Mouse (Mus musculus): ENCODE measurements around the gene Stac2. TPM values are rescaled to one million over a fixed set of nuclear protein-coding genes. Genes with fewer than 3 reads are reported as not detected.
A peak's percentile ranks its signal among the peaks of the same experiment; 100 is the strongest.

The Stac2 gene
- total and polyA plus RNA-seq, 3 experiments: 0.07 TPM; not detected in 2

DNA sequence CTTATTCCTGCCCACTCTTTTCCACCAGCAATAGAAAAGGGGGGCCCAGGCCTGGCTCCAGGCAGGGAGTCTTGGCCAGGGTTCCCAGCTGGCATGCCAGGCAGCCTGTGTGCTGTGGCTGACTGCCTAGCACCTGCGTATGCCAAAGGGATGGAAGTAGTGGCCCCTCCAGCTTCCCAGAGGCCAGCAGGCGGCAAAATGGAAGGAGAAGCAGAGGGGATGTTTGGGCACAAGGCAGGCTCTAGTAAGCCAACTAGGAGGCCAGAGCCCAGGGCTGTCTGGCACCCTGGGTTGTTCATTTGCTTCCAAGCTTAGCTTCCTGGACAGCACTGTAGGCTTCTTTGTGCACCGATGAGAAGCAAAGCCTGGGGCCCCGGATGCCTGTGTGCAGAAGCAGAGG, 5.5 kb downstream of the Stac2 start:
- Histone ChIP-seq H3K9ac (ENCODE audit: insufficient read depth, low read depth) (no peak overlapping the region), H3K4me1 (ENCODE audit: control insufficient read depth in 1 of 2, insufficient read depth in 2 of 2) (peaks cover 15 to 51% of the 10 kb centered on the region in 2 experiments), H3K27ac (ENCODE audit: insufficient read depth, low read depth) (no peak overlapping the region), H3K9me3 (replicated peaks; ENCODE audit: low read length) (peaks cover 12% of the 10 kb centered on the region), H3K4me3 (replicated peaks in 1 of 3; ENCODE audit: low read depth in 2 of 3, low read length in 2 of 3, poor library complexity in 1 of 3) (no peak overlapping the region), H3K27me3 (replicated peaks) (no peaks in the 10 kb centered on the region), H3K79me2 (replicated peaks; ENCODE audit: control insufficient read depth, extremely low read depth, insufficient read depth, poor library complexity, severe bottlenecking) (no peaks in the 10 kb centered on the region), H3K4me2 (ENCODE audit: insufficient read depth, low read depth, poor library complexity, severe bottlenecking) (no peak overlapping the region), H3K36me3 (replicated peaks in 1 of 2; ENCODE audit: control insufficient read depth in 1 of 2, insufficient read depth in 1 of 2, low read length in 1 of 2) (no peaks in the 10 kb centered on the region)
- in situ Hi-C loops (cut with MboI; ENCODE audit: low pct_ligation_motif_present, low pct_unique_long_range_greater_than_20kb, low sequenced_read_pairs) (no loop called here), dilution Hi-C loops (cut with MboI; ENCODE audit: extremely low pct_ligation_motif_present, extremely low pct_unique_long_range_greater_than_20kb, low sequenced_read_pairs) (no loop called here)
- DNase-seq (ENCODE audit: extremely low read depth): no peak
- no peak for TF ChIP-seq ZC3H11A (IDR thresholded peaks at IDR 0.05; ENCODE audit: low read depth, low read length)
- TF ChIP-seq UBTF (IDR thresholded peaks at IDR 0.05; ENCODE audit: low read depth, low read length): no peak
- TF ChIP-seq CHD2 (IDR thresholded peaks at IDR 0.05; ENCODE audit: low read length): no peak
- TF ChIP-seq ELF1 (IDR thresholded peaks at IDR 0.05; ENCODE audit: low read depth, low read length): no peak
- no peak for TF ChIP-seq BHLHE40 (IDR thresholded peaks at IDR 0.05; ENCODE audit: low read depth, low read length)
- TF ChIP-seq E2F4 (IDR thresholded peaks at IDR 0.05; ENCODE audit: insufficient replicate concordance, low read depth, low read length): no peak
- no peak for TF ChIP-seq EP300 (IDR thresholded peaks at IDR 0.05; ENCODE audit: low read length)
- no peak for TF ChIP-seq MAFK (IDR thresholded peaks at IDR 0.05; ENCODE audit: insufficient replicate concordance, low read length)
- no peak for TF ChIP-seq IRF4 (IDR thresholded peaks at IDR 0.05; ENCODE audit: low read depth, low read length)
- TF ChIP-seq MXI1 (IDR thresholded peaks at IDR 0.05; ENCODE audit: low read depth, low read length): no peak
- TF ChIP-seq USF1 (IDR thresholded peaks at IDR 0.05; ENCODE audit: low read depth, low read length): no peak
- TF ChIP-seq CHD1 (IDR thresholded peaks at IDR 0.05; ENCODE audit: low read depth, low read length): no peak

DNA sequence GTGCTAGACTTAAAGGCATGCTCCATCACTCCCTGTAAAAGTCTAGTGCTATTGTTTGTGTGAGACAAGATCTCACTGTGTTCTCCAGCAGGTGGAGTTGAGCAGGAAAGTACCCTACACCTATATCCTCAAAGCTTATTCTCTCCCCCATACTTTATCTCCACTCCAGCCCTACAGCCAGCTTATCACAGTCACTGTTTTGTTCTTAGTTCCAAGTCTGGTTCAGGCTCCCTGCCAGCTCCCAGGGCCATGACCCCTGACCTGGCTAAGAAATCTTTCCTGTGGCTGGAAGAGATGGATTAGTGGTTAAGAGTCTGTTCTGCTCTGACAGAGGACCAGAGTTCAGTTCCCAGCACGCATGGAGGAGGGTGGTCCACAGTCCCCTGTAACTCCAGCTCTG, 6.8 kb downstream of the Stac2 start:
- H3K27ac ChIP-seq (ENCODE audit: insufficient read depth, low read depth): no peak overlapping the region
- dilution Hi-C loops (cut with MboI; ENCODE audit: extremely low pct_ligation_motif_present, extremely low pct_unique_long_range_greater_than_20kb, low sequenced_read_pairs) (no loop called here), in situ Hi-C loops (cut with MboI; ENCODE audit: low pct_ligation_motif_present, low pct_unique_long_range_greater_than_20kb, low sequenced_read_pairs) (no loop called here)
- DNase-seq (ENCODE audit: extremely low read depth): no peak
- H3K27me3 ChIP-seq (replicated peaks): no peaks in the 10 kb centered on the region
- no peak overlapping the region for H3K9ac ChIP-seq (ENCODE audit: insufficient read depth, low read depth)
- no peaks in the 10 kb centered on the region for H3K36me3 ChIP-seq (replicated peaks in 1 of 2; ENCODE audit: control insufficient read depth in 1 of 2, insufficient read depth in 1 of 2, low read length in 1 of 2)
- H3K4me3 ChIP-seq (replicated peaks in 1 of 3; ENCODE audit: low read depth in 2 of 3, low read length in 2 of 3, poor library complexity in 1 of 3): no peak overlapping the region
- TF ChIP-seq TBP (conservative IDR thresholded peaks at IDR 0.05; ENCODE audit: low read depth, low read length) (no peak), ZNF384 (IDR thresholded peaks at IDR 0.05; ENCODE audit: low read depth, low read length) (no peak), SMC3 (IDR thresholded peaks at IDR 0.05; ENCODE audit: low read depth, low read length) (peak; percentile 35), CTCF (conservative IDR thresholded peaks at IDR 0.05 in 1 of 2, IDR thresholded peaks at IDR 0.05 in 1 of 2; ENCODE audit: low read depth in 2 of 2, low read length in 2 of 2) (peak in 1 of 2 experiments; percentile 43; a peak in 2 of 4 replicates), NELFE (IDR thresholded peaks at IDR 0.05; ENCODE audit: low read depth, low read length) (no peak), POLR2AphosphoS2 (IDR thresholded peaks at IDR 0.05; ENCODE audit: low read depth, low read length) (no peak)
- peaks cover 15 to 49% of the 10 kb centered on the region in 2 experiments for H3K4me1 ChIP-seq (ENCODE audit: control insufficient read depth in 1 of 2, insufficient read depth in 2 of 2)
- H3K9me3 ChIP-seq (replicated peaks; ENCODE audit: low read length): peaks cover 3% of the 10 kb centered on the region
- no peak overlapping the region for H3K4me2 ChIP-seq (ENCODE audit: insufficient read depth, low read depth, poor library complexity, severe bottlenecking)
- no peaks in the 10 kb centered on the region for H3K79me2 ChIP-seq (replicated peaks; ENCODE audit: control insufficient read depth, extremely low read depth, insufficient read depth, poor library complexity, severe bottlenecking)
